Mouse (Mus musculus) liver, postnatal 0 days (tissue): Measurements from ENCODE around the gene Get4.

Source experiments
- CTCF ChIP-seq: sonication (generic); IDR thresholded peaks from 2 replicates; pipeline ENCODE4 v1.5.1; 2016; ENCODE audit warnings: antibody characterized with exemption, low read depth
- EP300 ChIP-seq: IDR thresholded peaks from 2 replicates; pipeline ENCODE4 v1.6.1; 2016; ENCODE audit warnings: antibody characterized with exemption, low read depth, mild to moderate bottlenecking

GRCm38 (mm10) chr5:139317751-139318504 lies 65.8 kb downstream of the Get4 start:
- no peak for TF ChIP-seq CTCF
- TF ChIP-seq EP300, result no peak
